Mouse (Mus musculus): ENCODE results near the gene Dera.
"Not testable (repeated sequence)": the region's sequence is repeated elsewhere in the genome, so short reads cannot be mapped to it uniquely, and the experiment has no call there.

Dera gene

DNA sequence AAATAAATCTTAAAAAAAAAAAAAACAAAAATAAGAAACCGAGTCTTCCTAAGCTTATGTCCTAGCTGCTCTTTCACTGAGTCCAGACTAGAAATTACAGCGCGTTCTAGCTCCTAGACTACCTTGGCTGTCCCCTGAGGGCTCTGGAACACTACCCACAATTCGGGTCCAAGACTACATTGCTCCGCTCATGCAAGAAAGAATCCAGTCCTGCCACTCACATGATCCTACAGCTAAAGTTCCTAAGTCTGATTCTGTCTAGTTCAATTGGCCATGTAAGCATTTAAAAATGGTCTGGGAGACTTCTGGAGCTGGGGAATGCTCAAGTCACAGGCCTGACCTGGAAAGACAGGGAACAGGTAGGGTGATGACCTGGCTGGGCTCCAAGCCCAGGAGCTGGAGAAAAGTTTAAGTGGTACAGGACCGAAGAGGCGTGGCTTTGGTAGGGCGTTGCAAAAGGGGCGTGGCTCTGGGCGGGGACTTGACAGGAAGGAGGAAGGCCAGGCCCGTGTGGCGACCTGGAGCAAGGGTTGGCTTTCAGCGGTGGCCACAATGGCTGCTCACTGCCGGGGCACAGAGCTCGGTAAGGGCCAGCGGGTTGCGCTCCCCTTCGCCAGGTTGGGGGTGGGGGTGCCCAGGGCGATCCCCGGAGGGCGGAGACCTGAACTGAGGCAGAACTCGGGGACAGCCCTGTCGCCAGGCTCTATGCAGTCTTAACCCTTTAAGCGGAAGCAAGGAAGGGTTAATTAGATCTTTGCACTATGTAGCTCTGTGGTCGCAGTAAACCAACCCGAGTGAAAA, at the start of gene Dera:
Gene Dera, plus strand, starts transcription at position 491 of the 801 bp plus-strand sequence.
- DNase-seq, result peak; percentile 50

GRCm38 (mm10) chr6:137706209-137706608, 48.1 kb upstream of the Dera start:
- no peak for DNase-seq

DNA sequence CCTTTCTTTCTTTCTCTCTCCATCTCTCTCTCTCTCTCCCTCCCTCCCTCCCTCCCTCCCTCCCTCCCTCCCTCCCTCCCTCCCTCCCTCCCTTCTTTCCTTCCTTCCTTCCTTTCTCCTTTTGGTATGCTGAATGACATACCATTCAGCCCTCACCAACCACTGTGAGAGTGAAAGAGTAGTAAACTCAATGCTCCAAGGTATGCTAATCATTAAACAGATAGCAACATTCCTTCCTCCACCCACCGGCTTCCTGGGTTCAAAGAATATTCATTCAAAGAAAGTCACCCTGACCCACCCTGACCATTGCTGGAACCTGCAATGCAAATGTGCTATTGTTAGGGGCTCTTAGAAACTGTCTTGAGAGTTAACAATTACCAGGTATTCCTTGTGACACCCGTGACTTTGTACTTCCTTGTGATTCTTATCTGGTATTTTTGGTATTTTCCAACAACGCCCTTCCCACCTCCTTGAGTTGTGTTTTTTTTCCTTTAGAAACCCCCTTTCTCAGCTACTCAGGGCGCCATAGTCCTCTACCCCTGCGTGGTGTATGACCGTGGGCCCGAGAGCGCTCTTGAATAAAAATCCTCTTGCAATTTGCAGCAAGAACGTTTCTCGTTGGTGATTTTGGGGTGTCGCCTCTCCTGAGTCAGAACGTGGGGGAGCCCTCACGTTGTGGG, 45.5 kb upstream of the Dera start:
- not testable (repeated sequence) for DNase-seq

DNA sequence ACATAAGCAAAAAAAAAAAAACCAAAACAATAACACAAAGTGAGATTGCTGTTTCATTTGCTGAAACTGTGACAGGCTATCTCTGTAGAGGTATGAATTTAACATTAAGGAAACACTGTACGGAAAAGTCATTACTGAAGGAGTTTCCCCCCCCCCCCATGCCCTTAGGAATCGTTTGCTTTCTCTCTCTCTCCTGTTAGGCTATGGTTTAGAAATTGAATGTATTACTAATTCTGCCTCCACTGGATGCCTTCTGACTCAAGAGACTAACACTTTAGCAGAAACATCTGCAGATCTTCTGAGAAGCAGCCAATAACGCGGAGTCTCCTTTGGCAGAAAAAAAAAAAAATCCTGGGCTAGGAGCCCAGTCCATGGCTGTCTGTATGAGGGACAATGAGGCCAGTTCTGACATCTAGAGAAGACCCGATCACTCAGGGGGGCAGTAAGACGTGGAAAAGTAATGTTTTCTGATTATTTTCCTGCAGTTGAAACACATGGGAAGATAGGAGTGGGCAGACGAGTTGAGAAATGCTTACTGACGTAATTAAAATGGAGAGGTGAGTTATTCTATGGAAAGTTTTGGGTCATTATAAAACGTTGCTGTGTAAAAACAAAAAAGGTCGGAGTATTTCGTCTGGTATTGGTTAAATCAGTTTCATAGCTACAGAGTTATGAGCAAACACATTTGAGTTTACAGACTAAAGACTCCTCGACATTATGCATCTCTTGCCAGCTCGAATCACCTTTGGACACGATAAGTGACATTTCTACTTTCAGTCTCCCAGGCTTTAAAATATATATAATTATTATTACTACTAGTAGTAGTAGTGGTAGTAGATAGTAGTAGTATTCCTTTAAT, 43.9 kb upstream of the Dera start:
- DNase-seq, result no peak

DNA sequence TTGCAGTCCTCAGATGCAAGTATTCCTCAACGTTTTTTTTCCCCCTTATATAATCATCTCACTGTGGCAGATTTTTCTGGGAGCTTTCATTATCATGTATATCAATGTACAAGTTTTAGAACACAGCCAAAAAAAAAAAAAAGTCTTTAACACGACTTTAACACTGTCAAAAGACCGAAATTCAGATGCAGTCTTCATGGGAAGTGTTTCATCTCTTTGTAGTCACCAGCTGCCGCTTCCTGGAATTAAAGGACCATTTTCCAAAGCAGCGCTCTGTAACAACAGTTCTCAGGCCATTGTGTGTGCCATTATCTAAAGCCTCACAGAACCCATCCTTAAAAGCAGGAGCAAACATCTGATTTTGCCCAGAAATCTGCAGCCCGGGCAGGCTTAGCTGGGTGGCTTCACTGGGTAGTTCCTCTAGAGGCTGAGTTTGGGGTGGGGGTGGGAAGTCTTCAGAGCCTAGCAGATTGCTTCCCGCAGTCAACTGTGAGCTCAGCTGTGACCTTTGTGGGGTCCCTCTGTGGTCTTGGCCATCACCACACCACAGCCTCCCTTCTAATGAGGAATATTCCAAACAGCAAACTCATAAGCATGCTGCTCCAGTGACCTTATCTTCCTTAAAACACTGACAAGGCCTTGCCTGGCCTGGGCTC, 41.6 kb upstream of the Dera start:
- no peak for DNase-seq

DNA sequence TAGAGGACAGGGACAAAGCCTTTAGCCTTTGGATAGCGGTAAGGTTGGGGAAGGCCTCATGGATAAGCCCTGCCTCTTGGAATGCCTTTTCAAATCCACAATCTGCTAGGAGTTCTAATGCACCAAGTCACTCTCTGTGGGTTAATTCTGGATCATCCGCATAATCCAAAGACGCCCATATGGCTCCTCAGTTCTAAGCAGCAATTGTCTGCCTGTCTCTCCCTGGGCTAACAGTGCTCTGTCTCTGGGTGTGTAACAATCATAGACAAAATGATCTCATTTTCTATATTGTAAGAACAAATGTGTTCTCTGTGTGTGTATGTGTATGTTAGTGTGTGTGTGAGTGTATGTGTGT, 41.1 kb upstream of the Dera start:
- no peak for DNase-seq

GRCm38 (mm10) chr6:137716802-137717201, 37.5 kb upstream of the Dera start:
- no peak for DNase-seq

DNA sequence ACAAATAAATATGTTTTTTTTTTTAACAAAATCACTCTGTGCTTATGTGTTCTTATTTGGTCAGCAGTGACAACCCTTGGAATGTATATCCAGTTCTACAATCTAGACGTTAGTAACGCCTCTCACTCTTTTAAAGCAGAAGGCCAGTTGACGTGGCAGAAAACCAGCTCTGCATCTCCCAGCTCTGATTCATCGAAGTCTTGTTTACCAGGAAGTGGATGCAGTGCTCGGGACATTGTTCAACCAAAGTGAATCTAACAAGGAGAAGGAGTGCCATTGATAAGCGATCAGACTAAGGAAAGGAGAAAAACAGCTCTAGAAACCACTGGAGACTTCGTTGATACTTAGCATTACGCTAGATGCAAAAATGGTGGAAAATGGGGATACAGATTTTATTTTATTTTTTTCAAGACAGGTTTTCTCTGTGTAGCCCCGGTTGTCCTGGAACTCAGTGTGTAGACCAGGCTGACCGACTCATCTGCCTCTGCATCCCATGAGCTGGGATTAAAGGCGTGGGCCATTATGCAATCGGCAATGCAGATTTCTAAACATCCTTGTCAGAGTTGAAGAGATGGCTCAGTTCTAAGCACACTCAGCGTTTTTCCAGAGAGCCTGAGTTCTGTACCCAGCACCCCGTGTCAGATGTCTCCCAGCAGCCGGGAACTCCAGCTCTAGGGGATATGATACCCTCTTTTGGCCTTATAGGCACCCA, 32.0 kb upstream of the Dera start:
- no peak for DNase-seq

DNA sequence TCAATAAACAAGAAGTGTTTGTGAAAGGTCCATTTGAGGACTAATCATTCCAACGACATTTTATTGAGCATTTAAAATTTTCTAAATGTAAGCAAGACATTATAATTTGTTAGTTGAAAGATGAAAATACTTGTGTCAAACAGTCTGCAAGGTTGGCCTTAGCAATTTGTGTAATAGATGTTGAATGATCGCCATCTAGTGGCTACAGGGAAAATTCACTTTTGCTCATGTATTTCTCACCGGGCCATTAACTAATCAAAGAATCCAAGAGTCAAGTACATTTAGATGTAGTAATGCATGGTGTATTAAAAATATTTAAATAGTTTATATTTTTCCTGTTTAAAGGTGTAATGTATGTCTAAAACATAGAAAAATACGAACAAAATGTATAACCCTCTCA, 30.4 kb upstream of the Dera start:
- peak; percentile 38 for DNase-seq

- no peak for DNase-seq
These were observed 19.9 kb upstream of the Dera start for GRCm38 (mm10) chr6:137734460-137734845.

DNA sequence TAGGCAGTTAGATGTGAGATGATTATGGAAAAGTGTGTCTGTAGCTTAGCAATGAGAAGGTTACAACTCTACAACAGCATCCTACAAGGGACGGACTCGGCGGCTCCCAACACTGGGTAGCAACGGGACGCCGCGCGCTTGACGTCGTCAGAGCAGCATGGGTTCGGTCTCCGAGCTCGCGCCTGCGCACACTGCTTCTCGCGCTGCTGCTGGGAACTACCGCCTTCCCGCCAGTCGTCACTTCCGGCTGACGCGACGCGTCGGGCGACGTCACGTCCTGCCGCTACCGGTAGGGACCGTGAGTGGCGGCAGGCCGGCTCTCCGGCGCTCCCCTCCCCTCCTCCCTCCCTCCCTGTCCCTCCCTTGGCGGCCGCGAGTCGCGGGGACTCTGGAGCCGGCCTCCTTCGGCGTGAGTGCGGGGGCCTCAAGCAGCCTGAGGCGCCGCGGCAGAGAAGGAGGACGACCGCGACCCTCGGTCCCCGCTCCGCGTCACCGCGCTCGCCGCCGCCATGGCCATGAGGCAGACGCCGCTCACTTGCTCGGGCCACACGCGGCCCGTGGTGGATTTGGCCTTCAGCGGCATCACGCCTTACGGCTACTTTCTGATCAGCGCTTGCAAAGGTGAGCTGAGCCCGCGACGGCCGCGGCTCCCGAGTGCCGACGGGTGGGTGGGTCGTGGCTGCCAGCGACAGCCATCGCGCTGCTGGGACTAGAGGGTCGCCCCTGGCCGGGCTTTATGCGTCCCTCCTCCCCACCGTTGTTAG, 19.3 kb upstream of the Dera start, which contains the start of gene Strap:
Gene Strap, plus strand, starts transcription at position 233 of the 764 bp plus-strand sequence.
- peak; percentile 89 for DNase-seq

DNA sequence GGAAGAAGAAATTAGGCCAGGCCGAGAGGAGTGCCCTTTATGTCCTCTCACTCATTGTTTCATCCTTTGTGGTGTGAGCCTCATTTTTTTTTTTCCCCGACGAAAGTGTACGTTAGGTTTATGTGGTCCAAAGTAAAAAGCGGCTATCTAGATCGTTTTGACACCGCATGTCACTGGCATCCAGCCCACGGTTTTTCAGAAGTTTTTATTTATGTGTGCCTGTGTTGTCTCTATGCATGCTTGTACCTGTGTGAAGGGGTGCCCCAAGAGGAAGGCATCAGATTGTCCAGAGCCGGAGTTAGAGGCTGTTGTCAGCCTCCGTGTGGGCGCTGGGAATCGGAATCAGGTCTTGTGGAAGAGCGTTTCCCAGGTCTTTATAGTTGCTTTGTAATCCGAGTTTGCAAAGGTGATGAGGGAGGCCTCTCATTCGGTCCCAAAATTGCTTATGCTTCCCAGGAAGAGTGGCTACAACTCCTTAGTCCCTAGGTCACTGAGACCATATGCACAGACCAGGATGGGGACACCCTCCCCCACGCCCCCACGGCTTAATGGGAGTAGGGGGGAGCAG, 18.6 kb upstream of the Dera start:
- peak; percentile 14 for DNase-seq

- DNase-seq, result no peak
These were observed 13.4 kb upstream of the Dera start for GRCm38 (mm10) chr6:137740972-137741371.

- no peak for DNase-seq
These were observed 9.6 kb upstream of the Dera start for GRCm38 (mm10) chr6:137744700-137745099.

DNA sequence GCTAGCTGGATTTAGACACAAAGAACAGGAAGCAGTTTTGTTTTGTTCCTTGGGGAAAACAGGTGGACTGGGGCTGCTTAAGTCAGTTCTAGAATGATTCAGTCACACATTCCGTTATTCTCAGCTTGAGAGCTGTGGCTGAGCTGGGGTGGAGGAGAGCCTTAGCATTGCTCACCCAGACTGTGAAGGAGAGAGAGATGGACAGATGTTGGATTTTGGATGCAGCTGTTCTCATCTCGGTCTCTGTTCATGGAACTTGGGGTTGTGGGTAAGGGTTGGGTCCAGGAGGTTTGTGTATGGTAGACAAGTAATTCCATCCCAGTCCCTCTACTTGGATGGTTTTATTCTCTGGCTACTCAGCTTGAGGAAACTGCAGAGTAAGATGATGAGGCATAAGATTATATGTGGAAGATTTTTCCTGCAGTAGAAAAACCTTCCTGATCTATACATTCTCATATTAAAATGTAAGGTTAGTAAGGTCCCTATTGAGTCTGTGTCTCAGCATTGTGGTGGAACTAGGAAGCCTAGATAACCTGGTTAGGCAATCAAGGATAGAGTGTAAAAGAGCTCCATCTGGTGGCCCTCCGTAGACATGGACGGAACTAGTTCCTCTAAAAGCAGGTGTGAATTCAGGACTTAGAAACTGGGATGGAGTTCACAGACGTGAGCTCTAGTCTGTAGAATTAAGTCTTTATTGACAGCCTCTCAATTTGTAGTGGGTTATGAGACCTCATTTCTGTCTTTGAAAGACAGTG, 7.0 kb upstream of the Dera start:
- DNase-seq, result no peak

GRCm38 (mm10) chr6:137751551-137752274, 2.6 kb upstream of the Dera start:
- no peak for DNase-seq

DNA sequence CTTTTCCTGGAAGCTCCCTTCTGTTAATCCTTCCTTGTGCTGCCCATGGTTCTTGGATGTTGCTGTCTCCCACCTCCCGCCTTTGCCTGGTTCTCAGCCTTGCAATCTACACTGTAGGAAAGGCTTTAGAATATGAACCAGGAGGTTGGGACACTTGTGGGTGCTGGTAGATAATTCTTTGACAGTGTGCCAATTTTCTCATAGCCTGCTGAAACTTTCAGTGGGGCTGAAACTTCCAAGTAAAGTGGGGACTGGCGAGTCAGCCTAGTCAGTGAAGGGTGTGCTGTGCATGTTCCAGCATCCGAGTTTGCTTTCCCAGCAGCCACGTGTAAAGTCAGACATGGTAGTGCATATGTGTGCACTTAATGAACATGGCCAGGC, 2.1 kb upstream of the Dera start:
- DNase-seq, result no peak

GRCm38 (mm10) chr6:137754857-137755232, 499 bp downstream of the Dera start:
- no peak for DNase-seq

DNA sequence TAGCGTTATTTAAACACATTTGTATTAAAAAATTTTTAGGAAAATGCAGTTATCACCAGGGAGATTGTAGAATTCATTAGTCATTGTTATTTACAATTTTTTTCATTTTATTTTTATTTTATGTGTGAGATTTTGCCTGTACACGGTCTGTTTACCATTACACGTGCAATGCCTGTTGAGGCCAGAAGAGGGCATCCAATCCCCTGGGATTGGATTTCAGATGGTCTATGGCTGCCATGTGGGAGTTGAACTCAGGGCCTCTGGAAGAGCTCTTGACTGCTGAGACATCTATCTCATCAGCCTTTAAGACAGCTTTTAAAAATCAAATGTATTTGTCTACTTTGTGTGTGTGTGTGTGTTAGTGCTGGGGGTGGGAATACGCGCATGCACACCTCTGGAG, 2.0 kb downstream of the Dera start:
- DNase-seq, result peak; percentile 11

GRCm38 (mm10) chr6:137757891-137758290, 3.5 kb downstream of the Dera start:
- no peak for DNase-seq
